Comparison of ENCODE assay signal across 18 mouse cellular contexts in the genomic region with DNA sequence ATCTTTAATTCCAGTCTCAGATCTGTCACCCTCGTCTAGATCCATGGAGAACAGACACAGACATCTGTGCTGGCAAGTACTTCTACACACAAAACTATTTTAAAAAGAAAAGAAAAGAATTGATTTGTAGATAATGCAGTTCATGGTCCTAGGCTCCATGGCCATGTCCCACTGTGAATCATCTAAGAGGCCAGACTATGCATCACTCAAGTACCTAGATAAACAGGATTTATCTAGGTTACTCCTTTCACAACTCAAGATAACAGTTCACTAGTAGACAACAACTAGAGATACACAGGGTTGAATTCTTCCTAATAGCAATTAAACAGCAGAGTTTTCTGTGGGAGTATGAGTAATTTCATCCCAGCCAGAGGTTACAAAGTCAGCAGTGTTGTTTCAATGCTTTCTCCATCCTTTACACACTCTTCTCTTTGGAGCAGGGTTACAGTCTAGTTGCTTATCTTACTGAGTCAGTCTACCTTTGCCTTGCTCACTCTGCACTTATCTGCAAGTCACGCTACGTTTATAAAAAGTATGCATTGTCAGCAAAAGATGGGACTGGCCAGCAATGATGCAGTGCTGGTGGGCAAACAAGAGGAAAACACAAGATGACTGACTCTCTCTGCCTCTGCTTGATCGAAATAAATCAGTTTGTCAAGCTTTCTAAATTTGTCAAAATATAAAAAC. TPM values are rescaled to one million over a fixed set of nuclear protein-coding genes. Genes with fewer than 3 reads are reported as not detected.
DNase-seq lines count a peak whose midpoint lies in the region; ATAC-seq and TF ChIP-seq lines count a peak whose summit lies in the region.
"Had no signal": no experiment of that assay in that cellular context is flagged by ENCODE, and none has a peak within 500 bp of the region (broad histone marks: within the 10 kb centered on the region; RNA-seq: fewer than 3 reads in every experiment).

No protein-coding gene starts in this region.

- TF ChIP-seq POLR2A in thymus, adult 2 months (IDR thresholded peaks at IDR 0.05; ENCODE audit: control insufficient read depth, extremely low read depth, insufficient read depth, low read length, poor library complexity): no peak

- intact Hi-C loops in gastrocnemius, adult 2 months (cut with DNase I): no loop called here
- intact Hi-C loops in gastrocnemius, postnatal 14 days (cut with DNase I; ENCODE audit: low total_unique reads): no loop called here

- no peaks in the 10 kb centered on the region for H3K27me3 ChIP-seq in intestine, embryonic 15.5 days (replicated peaks)
- peaks cover 3% of the 10 kb centered on the region for H3K27me3 ChIP-seq in liver, embryonic 15.5 days
- H3K27me3 ChIP-seq in thymus, adult 2 months (ENCODE audit: control insufficient read depth, insufficient read depth, low read length): no peaks in the 10 kb centered on the region
- H3K27me3 ChIP-seq: forebrain, embryonic 15.5 days; heart, embryonic 13.5 days had no signal

- 65% methylated on average over 4 of the region's 4 CpGs for WGBS in intestine, embryonic 15.5 days
- 34% methylated on average over 4 of the region's 4 CpGs for WGBS in liver, embryonic 15.5 days (ENCODE audit: insufficient replicate concordance)
- 93% methylated on average over 4 of the region's 4 CpGs for WGBS in thymus, adult 2 months

- peak; percentile 64 for ATAC-seq in intestine, embryonic 15.5 days
- peak; percentile 77 for ATAC-seq in liver, embryonic 15.5 days (ENCODE audit: insufficient read depth)
- ATAC-seq: forebrain, embryonic 15.5 days had no signal

- DNase-seq in gastrocnemius, adult 2 months: no peak
- DNase-seq in gastrocnemius, postnatal 14 days: no peak
- no peak for DNase-seq in yolk sac, embryonic 10.5 days (ENCODE audit: low spot score)
- no peak for DNase-seq in adrenal gland, postnatal 25 days
- no peak for DNase-seq in B cell, adult 2 months
- DNase-seq in thymus, adult 2 months: no peak
- DNase-seq: adrenal gland, postnatal 36 days; cerebellum, adult 9-10 months; heart, postnatal 4 days; layer of hippocampus, postnatal 36 days; lung, adult 2 months; lung, postnatal 4 days; midbrain, embryonic 14.5 days had no signal

- no peaks in the 10 kb centered on the region for H3K36me3 ChIP-seq in intestine, embryonic 15.5 days
- no peaks in the 10 kb centered on the region for H3K36me3 ChIP-seq in liver, embryonic 15.5 days (replicated peaks)
- H3K36me3 ChIP-seq in thymus, adult 2 months (ENCODE audit: control insufficient read depth, insufficient read depth, low read length): no peaks in the 10 kb centered on the region
- H3K36me3 ChIP-seq: forebrain, embryonic 15.5 days; heart, embryonic 13.5 days had no signal

- no peak overlapping the region for H3K4me3 ChIP-seq in gastrocnemius, adult 2 months
- H3K4me3 ChIP-seq in intestine, embryonic 15.5 days (replicated peaks): no peak overlapping the region
- no peak overlapping the region for H3K4me3 ChIP-seq in liver, embryonic 15.5 days (replicated peaks)
- H3K4me3 ChIP-seq in thymus, adult 2 months (ENCODE audit: control insufficient read depth, insufficient read depth, low read length): no peak overlapping the region
- H3K4me3 ChIP-seq: forebrain, embryonic 15.5 days; heart, embryonic 13.5 days had no signal

- H3K27ac ChIP-seq in gastrocnemius, adult 2 months: peak overlapping the region; percentile 38
- H3K27ac ChIP-seq in intestine, embryonic 15.5 days: no peak overlapping the region
- H3K27ac ChIP-seq in liver, embryonic 15.5 days (replicated peaks): peak overlapping the region; percentile 81
- no peak overlapping the region for H3K27ac ChIP-seq in thymus, adult 2 months (ENCODE audit: control insufficient read depth, insufficient read depth, low read length)
- H3K27ac ChIP-seq: forebrain, embryonic 15.5 days; heart, embryonic 13.5 days had no signal

- H3K9me3 ChIP-seq in intestine, embryonic 15.5 days: no peaks in the 10 kb centered on the region
- H3K9me3 ChIP-seq in liver, embryonic 15.5 days (replicated peaks): no peaks in the 10 kb centered on the region
- H3K9me3 ChIP-seq: forebrain, embryonic 15.5 days; heart, embryonic 13.5 days had no signal

- H3K9ac ChIP-seq in intestine, embryonic 15.5 days: no peak overlapping the region
- H3K9ac ChIP-seq in liver, embryonic 15.5 days: no peak overlapping the region
- H3K9ac ChIP-seq: forebrain, embryonic 15.5 days; heart, embryonic 13.5 days had no signal

- TF ChIP-seq CTCF in gastrocnemius, adult 2 months (IDR thresholded peaks at IDR 0.05): no peak
- TF ChIP-seq CTCF in thymus, adult 2 months (IDR thresholded peaks at IDR 0.05; ENCODE audit: borderline replicate concordance, control insufficient read depth, extremely low read depth, insufficient read depth, low read length, poor library complexity): no peak

- no peak overlapping the region for H3K4me2 ChIP-seq in intestine, embryonic 15.5 days (replicated peaks)
- H3K4me2 ChIP-seq in liver, embryonic 15.5 days: peak overlapping the region; percentile 33
- H3K4me2 ChIP-seq: forebrain, embryonic 15.5 days; heart, embryonic 13.5 days had no signal

- peaks cover 5% of the 10 kb centered on the region; the same call in 1 of the 2 replicates for H3K4me1 ChIP-seq in intestine, embryonic 15.5 days (replicated peaks)
- peaks cover 39% of the 10 kb centered on the region for H3K4me1 ChIP-seq in liver, embryonic 15.5 days (replicated peaks)
- H3K4me1 ChIP-seq in thymus, adult 2 months (replicated peaks; ENCODE audit: control insufficient read depth, insufficient read depth, low read length): peaks cover 7% of the 10 kb centered on the region
- H3K4me1 ChIP-seq: forebrain, embryonic 15.5 days had no signal

RNA-seq across cellular contexts. Expression of a gene that starts 20.5 kb away (rescaled TPM):
- total RNA-seq in gastrocnemius, adult 2 months (2021): 1 to 10 TPM; 1.6 to 2.0 TPM
- total RNA-seq in gastrocnemius, postnatal 14 days (2021): 1 to 10 TPM; 5.5 to 7.5 TPM
- polyA plus RNA-seq in intestine, embryonic 15.5 days (2015; fragmentation: Nextera tagmentation; extraction: Ambion mirVana): 13.1 and 14.7 TPM in 2 replicates
- polyA plus RNA-seq in liver, embryonic 15.5 days (2015; fragmentation: Nextera tagmentation; extraction: Ambion mirVana): 5.7 and 6.1 TPM in 2 replicates
- total RNA-seq in adrenal gland, postnatal 25 days (2021): 3.1 and 3.4 TPM in 2 replicates
- 0.53 and 0.57 TPM in 2 replicates for polyA plus RNA-seq in thymus, adult 2 months (2012; rRNA removed)
- total RNA-seq: granulocyte monocyte progenitor cell, adult 5-6 weeks had no signal

RNA-seq across cellular contexts. Expression of a gene that starts 47.7 kb away (rescaled TPM):
- 10 to 100 TPM in 1 of 2 experiments, 1 to 10 TPM in 1; 9.8 to 11.7 TPM for total RNA-seq in gastrocnemius, adult 2 months (2021)
- total RNA-seq in gastrocnemius, postnatal 14 days (2021): 1 to 10 TPM; 7.4 to 8.4 TPM
- polyA plus RNA-seq in intestine, embryonic 15.5 days (2015; fragmentation: Nextera tagmentation; extraction: Ambion mirVana): 16.1 and 16.3 TPM in 2 replicates
- polyA plus RNA-seq in liver, embryonic 15.5 days (2015; fragmentation: Nextera tagmentation; extraction: Ambion mirVana): 5.9 and 6.2 TPM in 2 replicates
- total RNA-seq in adrenal gland, postnatal 25 days (2021): 28.1 and 34.1 TPM in 2 replicates
- 28.9 and 30.9 TPM in 2 replicates for polyA plus RNA-seq in thymus, adult 2 months (2012; rRNA removed)

Comparison
In these comparisons a context has a peak if more than half of its experiments do, and no peak if none do; other contexts are left out.
1. H3K27ac ChIP-seq: peak in gastrocnemius, adult 2 months (single experiment) and liver, embryonic 15.5 days (single experiment); none in intestine, embryonic 15.5 days (single experiment) and thymus, adult 2 months (single experiment).